Mouse (Mus musculus): Measurements from ENCODE around the gene Ankzf1. TPM values are rescaled to one million over a fixed set of nuclear protein-coding genes. Genes with fewer than 3 reads are reported as not detected.

Ankzf1 gene
- polyA plus RNA-seq, 1 experiment from 2014 or later: 26.9 TPM

DNA sequence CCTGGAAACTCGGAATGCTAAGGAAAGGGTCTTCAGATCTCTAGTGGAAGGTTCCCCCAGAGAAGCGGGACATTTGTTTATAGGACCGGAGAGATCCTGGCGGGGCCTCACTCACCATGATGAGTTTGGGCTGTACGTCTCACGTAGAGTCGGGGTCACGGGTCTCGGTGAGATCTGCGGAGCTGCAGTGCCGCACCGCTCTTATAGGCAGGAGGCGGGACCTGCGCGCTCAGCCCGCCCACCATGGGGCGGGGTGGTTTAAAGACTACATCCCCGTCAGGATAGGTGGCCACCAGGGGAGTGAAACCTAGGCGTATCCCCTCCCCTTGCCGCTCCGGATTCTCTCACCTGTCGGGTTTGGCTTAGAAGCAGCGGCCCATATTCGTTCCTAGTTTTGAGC, 27.1 kb downstream of the Ankzf1 start:
- ATAC-seq: peak; percentile 90
- under 1% methylated on average over 22 of the region's 24 CpGs for WGBS
- H3K9ac ChIP-seq (ENCODE audit: low read depth, low read length): peak overlapping the region; percentile 66
- H3K27ac ChIP-seq (ENCODE audit: low read depth, low read length): no peak overlapping the region; the same call in 1 of the 2 replicates
- H3K4me2 ChIP-seq (ENCODE audit: low read length): peak overlapping the region; percentile 89
- H3K4me3 ChIP-seq (ENCODE audit: low read length): peak overlapping the region; percentile 56
- H3K27me3 ChIP-seq (replicated peaks; ENCODE audit: control insufficient read depth, insufficient read depth, low read length): peaks cover 16% of the 10 kb centered on the region
- H3K4me1 ChIP-seq (ENCODE audit: control insufficient read depth, insufficient read depth, low read depth, low read length): peaks cover 9% of the 10 kb centered on the region
- peaks cover 8% of the 10 kb centered on the region for H3K36me3 ChIP-seq (ENCODE audit: control insufficient read depth, insufficient read depth, low read length)
- H3K9me3 ChIP-seq (ENCODE audit: control insufficient read depth, low read length): no peaks in the 10 kb centered on the region

- peak within 1 kb of the TSS; percentile 66 for H3K9ac ChIP-seq (ENCODE audit: low read depth, low read length)
- H3K36me3 ChIP-seq (ENCODE audit: control insufficient read depth, insufficient read depth, low read length): peaks cover 4% of the 10 kb centered on the region
- peak; percentile 53 for ATAC-seq
- peak within 1 kb of the TSS; percentile 56 for H3K4me3 ChIP-seq (ENCODE audit: low read length)
- no peaks in the 10 kb centered on the region for H3K9me3 ChIP-seq (ENCODE audit: control insufficient read depth, low read length)
- WGBS: under 1% methylated on average over 34 of the region's 34 CpGs
- H3K27ac ChIP-seq (ENCODE audit: low read depth, low read length): no peak within 1 kb of the TSS; the same call in 1 of the 2 replicates
- peak within 1 kb of the TSS; percentile 89 for H3K4me2 ChIP-seq (ENCODE audit: low read length)
- H3K27me3 ChIP-seq (replicated peaks; ENCODE audit: control insufficient read depth, insufficient read depth, low read length): peaks cover 16% of the 10 kb centered on the region
- H3K4me1 ChIP-seq (ENCODE audit: control insufficient read depth, insufficient read depth, low read depth, low read length): peaks cover 9% of the 10 kb centered on the region
These were observed 27.6 kb downstream of the Ankzf1 start, which contains the start of gene Tuba4a for GRCm38 (mm10) chr1:75219531-75219930. Gene Tuba4a, minus strand, starts transcription at chr1:75219865.

- Histone ChIP-seq H3K4me3 (ENCODE audit: low read length) (no peak overlapping the region), H3K9me3 (ENCODE audit: control insufficient read depth, low read length) (no peaks in the 10 kb centered on the region), H3K36me3 (ENCODE audit: control insufficient read depth, insufficient read depth, low read length) (no peaks in the 10 kb centered on the region), H3K27me3 (replicated peaks; ENCODE audit: control insufficient read depth, insufficient read depth, low read length) (peaks cover 16% of the 10 kb centered on the region), H3K4me2 (ENCODE audit: low read length) (no peak overlapping the region), H3K4me1 (ENCODE audit: control insufficient read depth, insufficient read depth, low read depth, low read length) (peaks cover 9% of the 10 kb centered on the region), H3K9ac (ENCODE audit: low read depth, low read length) (no peak overlapping the region), H3K27ac (ENCODE audit: low read depth, low read length) (no peak overlapping the region)
- no peak for ATAC-seq
- WGBS: 79% methylated on average over 3 of the region's 3 CpGs
These were observed 29.6 kb downstream of the Ankzf1 start for GRCm38 (mm10) chr1:75221538-75221937.

- no peak overlapping the region for H3K4me2 ChIP-seq (ENCODE audit: low read length)
- 82% methylated on average over 6 of the region's 6 CpGs for WGBS
- no peak overlapping the region for H3K4me3 ChIP-seq (ENCODE audit: low read length)
- H3K9me3 ChIP-seq (ENCODE audit: control insufficient read depth, low read length): no peaks in the 10 kb centered on the region
- H3K9ac ChIP-seq (ENCODE audit: low read depth, low read length): no peak overlapping the region
- H3K27me3 ChIP-seq (replicated peaks; ENCODE audit: control insufficient read depth, insufficient read depth, low read length): peaks cover 9% of the 10 kb centered on the region
- H3K4me1 ChIP-seq (ENCODE audit: control insufficient read depth, insufficient read depth, low read depth, low read length): peaks cover 9% of the 10 kb centered on the region
- no peaks in the 10 kb centered on the region for H3K36me3 ChIP-seq (ENCODE audit: control insufficient read depth, insufficient read depth, low read length)
- no peak overlapping the region for H3K27ac ChIP-seq (ENCODE audit: low read depth, low read length)
- no peak for ATAC-seq
These were observed 31.0 kb downstream of the Ankzf1 start for GRCm38 (mm10) chr1:75222926-75223325.

- no peak overlapping the region for H3K27ac ChIP-seq (ENCODE audit: low read depth, low read length)
- no peak overlapping the region for H3K4me3 ChIP-seq (ENCODE audit: low read length)
- H3K9me3 ChIP-seq (ENCODE audit: control insufficient read depth, low read length): no peaks in the 10 kb centered on the region
- ATAC-seq: no peak
- no peak overlapping the region for H3K9ac ChIP-seq (ENCODE audit: low read depth, low read length)
- peaks cover 9% of the 10 kb centered on the region for H3K27me3 ChIP-seq (replicated peaks; ENCODE audit: control insufficient read depth, insufficient read depth, low read length)
- 80% methylated on average over 6 of the region's 6 CpGs for WGBS
- H3K36me3 ChIP-seq (ENCODE audit: control insufficient read depth, insufficient read depth, low read length): no peaks in the 10 kb centered on the region
- peaks cover 4% of the 10 kb centered on the region for H3K4me1 ChIP-seq (ENCODE audit: control insufficient read depth, insufficient read depth, low read depth, low read length)
- no peak overlapping the region for H3K4me2 ChIP-seq (ENCODE audit: low read length)
These were observed 31.6 kb downstream of the Ankzf1 start for GRCm38 (mm10) chr1:75223532-75223931.

GRCm38 (mm10) chr1:75225473-75225872, 33.5 kb downstream of the Ankzf1 start:
- no peak for ATAC-seq
- no peak overlapping the region for H3K4me2 ChIP-seq (ENCODE audit: low read length)

GRCm38 (mm10) chr1:75226138-75226537, 34.2 kb downstream of the Ankzf1 start:
- Histone ChIP-seq H3K4me1 (ENCODE audit: control insufficient read depth, insufficient read depth, low read depth, low read length) (no peaks in the 10 kb centered on the region), H3K4me2 (ENCODE audit: low read length) (no peak overlapping the region), H3K27ac (ENCODE audit: low read depth, low read length) (no peak overlapping the region), H3K9me3 (ENCODE audit: control insufficient read depth, low read length) (no peaks in the 10 kb centered on the region), H3K9ac (ENCODE audit: low read depth, low read length) (no peak overlapping the region), H3K4me3 (ENCODE audit: low read length) (no peak overlapping the region), H3K36me3 (ENCODE audit: control insufficient read depth, insufficient read depth, low read length) (no peaks in the 10 kb centered on the region), H3K27me3 (replicated peaks; ENCODE audit: control insufficient read depth, insufficient read depth, low read length) (peaks cover under 1% of the 10 kb centered on the region; the same call in 1 of the 2 replicates)
- ATAC-seq: no peak
- WGBS: 88% methylated on average over 2 of the region's 2 CpGs

More at GRCm38 (mm10) chr1:75225473-75225872, 33.5 kb downstream of the Ankzf1 start:
- Histone ChIP-seq H3K4me3 (ENCODE audit: low read length) (no peak overlapping the region), H3K27me3 (replicated peaks; ENCODE audit: control insufficient read depth, insufficient read depth, low read length) (peaks cover 7% of the 10 kb centered on the region), H3K4me1 (ENCODE audit: control insufficient read depth, insufficient read depth, low read depth, low read length) (no peaks in the 10 kb centered on the region), H3K9me3 (ENCODE audit: control insufficient read depth, low read length) (no peaks in the 10 kb centered on the region), H3K9ac (ENCODE audit: low read depth, low read length) (no peak overlapping the region), H3K27ac (ENCODE audit: low read depth, low read length) (no peak overlapping the region), H3K36me3 (ENCODE audit: control insufficient read depth, insufficient read depth, low read length) (no peaks in the 10 kb centered on the region)
- 60% methylated on average over 3 of the region's 3 CpGs for WGBS

DNA sequence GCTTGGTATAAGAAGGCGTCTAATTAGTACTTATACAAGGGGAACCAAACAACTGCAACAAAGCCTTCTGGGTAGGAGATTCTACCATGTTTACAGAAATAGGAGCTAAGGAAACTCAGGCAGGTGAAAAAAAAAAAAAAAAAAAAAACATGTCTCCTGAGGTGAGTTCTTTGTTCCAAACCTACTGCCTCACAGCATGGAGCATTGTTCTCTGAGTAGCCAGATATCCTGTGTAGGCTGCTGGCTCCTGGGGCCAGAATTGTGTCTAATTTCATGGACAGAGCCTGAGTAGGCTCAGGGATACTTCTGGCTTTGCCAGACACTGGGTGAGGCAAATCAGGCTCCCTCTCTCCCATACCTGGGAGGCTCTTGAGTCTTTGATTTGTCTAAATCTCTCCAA, 35.7 kb downstream of the Ankzf1 start:
- ATAC-seq: no peak
- Histone ChIP-seq H3K4me1 (ENCODE audit: control insufficient read depth, insufficient read depth, low read depth, low read length) (no peaks in the 10 kb centered on the region), H3K9me3 (ENCODE audit: control insufficient read depth, low read length) (no peaks in the 10 kb centered on the region), H3K4me2 (ENCODE audit: low read length) (no peak overlapping the region), H3K27me3 (replicated peaks; ENCODE audit: control insufficient read depth, insufficient read depth, low read length) (no peaks in the 10 kb centered on the region), H3K27ac (ENCODE audit: low read depth, low read length) (no peak overlapping the region), H3K9ac (ENCODE audit: low read depth, low read length) (no peak overlapping the region), H3K4me3 (ENCODE audit: low read length) (no peak overlapping the region), H3K36me3 (ENCODE audit: control insufficient read depth, insufficient read depth, low read length) (no peaks in the 10 kb centered on the region)
- WGBS: 78% methylated on average over 1 of the region's 1 CpGs

GRCm38 (mm10) chr1:75229158-75229557, 37.2 kb downstream of the Ankzf1 start:
- H3K27me3 ChIP-seq (replicated peaks; ENCODE audit: control insufficient read depth, insufficient read depth, low read length): no peaks in the 10 kb centered on the region
- 73% methylated on average over 4 of the region's 4 CpGs for WGBS
- ATAC-seq: no peak
- H3K36me3 ChIP-seq (ENCODE audit: control insufficient read depth, insufficient read depth, low read length): no peaks in the 10 kb centered on the region
- no peak overlapping the region for H3K27ac ChIP-seq (ENCODE audit: low read depth, low read length)
- no peaks in the 10 kb centered on the region for H3K9me3 ChIP-seq (ENCODE audit: control insufficient read depth, low read length)
- no peak overlapping the region for H3K4me3 ChIP-seq (ENCODE audit: low read length)
- H3K9ac ChIP-seq (ENCODE audit: low read depth, low read length): no peak overlapping the region
- no peak overlapping the region for H3K4me2 ChIP-seq (ENCODE audit: low read length)
- H3K4me1 ChIP-seq (ENCODE audit: control insufficient read depth, insufficient read depth, low read depth, low read length): no peaks in the 10 kb centered on the region

All from hindbrain, embryonic 16.5 days (tissue).